Mouse (Mus musculus): ENCODE data around the gene Slc26a8.

DNA sequence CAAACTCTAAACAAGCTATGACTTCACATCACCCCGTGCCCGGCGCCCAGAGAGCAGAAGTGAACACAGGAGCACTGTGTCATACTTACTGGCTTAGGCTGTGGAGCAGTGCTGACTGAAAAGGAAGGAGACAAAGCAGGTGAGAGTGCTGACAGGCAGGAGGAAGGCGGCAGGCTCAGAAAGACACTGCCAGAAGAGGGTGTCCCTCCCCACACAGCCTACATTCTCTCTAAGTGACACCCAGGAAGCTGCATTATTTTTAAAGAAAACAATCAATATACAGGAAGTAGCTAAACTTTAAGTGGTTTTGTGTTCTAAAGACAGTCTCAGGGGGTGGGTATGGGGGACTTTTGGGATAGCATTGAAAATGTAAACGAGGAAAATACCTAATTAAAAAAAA is 89.3 kb downstream of the Slc26a8 start:
- TF ChIP-seq POLR2A (IDR thresholded peaks at IDR 0.05; ENCODE audit: insufficient read length, low read depth) (no peak), USF1 (IDR thresholded peaks at IDR 0.05; ENCODE audit: low read depth) (no peak), TCF12 (IDR thresholded peaks at IDR 0.05; ENCODE audit: insufficient read depth, poor library complexity, severe bottlenecking) (no peak), MAX (IDR thresholded peaks at IDR 0.05; ENCODE audit: low read depth) (no peak)
